Mouse (Mus musculus) mouse embryonic stem cell (cell line): ENCODE measurements at regions not wholly inside any gene's neighbourhood (a gene's known extent, or its start where the extent isn't known, plus 50 kb on each side); places are given as distances from the start of the nearest gene placed in this dataset.

Experiments
- in situ Hi-C, 2 experiments: fragments of 300-500 bp; cut with MboI; formaldehyde crosslinking; loops; 1 replicate in 1 of 2; 3 replicates in 1 of 2; pipeline ENCODE4 v1.14.3; 2019 to 2020; ENCODE audit warnings: low sequenced_read_pairs in 2 of 2, low pct_unique_long_range_greater_than_20kb in 1 of 2, mixed read lengths in 1 of 2; ENCODE audit not compliant: unreplicated experiment in 1 of 2

DNA sequence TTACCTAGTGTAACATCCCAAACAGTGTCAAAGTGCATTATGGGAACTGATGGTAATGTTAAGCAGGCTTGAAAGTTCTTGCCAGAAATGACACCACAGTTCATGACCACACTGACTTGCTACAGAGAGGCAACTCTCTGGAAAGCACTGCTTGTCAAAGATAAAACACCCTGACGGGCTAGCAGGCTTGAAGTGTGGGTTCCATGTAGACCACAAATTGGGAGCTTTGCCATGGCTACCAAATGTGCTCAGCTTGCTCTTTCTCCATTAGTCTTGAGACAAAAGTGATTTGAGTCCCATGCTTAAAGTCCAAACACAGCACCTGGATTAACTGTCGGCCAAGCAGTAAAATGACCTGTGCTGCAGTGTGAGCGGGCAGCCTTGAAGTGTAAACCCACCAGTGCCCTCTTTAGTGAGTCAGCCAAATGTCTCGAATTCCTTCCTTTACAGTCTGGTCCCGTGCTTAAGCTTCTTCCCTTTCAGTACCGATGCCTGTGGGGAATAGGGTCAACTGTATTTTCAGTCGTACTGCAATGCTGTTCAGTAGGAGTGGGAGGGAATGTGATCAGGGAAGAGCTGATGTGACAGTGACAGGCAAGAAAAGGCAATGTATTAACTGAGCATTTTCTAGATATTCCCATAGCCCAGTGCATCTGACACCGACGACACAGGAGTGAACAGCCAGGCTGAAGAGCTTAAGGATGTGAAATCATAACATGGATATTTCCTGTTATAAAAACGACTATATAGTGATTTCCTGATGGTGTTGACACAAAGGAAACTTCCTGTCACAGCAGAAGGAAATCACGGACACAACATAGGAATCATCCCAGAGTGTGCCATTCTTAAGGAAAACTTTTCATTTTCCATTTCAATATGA is 600.4 kb upstream of the Nr5a2 start:
- in situ Hi-C loops: no loop called here

DNA sequence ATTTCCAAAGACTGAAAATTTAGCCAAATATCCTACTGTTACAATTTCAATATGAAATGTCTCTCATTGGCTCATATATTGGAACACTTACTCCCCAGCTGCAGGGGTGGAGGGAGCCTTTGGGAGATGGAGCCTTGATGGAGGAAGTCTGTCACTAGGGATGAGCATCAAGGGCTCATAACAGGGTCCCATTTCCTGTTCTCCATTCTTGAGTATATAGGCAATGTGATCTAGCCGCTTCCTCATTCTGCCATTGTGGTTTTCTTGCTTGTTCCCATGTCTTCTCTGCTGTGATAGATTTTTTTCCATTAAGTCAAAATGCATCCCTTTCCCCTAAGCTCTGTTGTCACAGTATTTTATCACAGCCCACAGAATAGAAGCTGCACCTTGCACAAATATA is 589.4 kb upstream of the Nr5a2 start:
- in situ Hi-C loops: no loop called here

DNA sequence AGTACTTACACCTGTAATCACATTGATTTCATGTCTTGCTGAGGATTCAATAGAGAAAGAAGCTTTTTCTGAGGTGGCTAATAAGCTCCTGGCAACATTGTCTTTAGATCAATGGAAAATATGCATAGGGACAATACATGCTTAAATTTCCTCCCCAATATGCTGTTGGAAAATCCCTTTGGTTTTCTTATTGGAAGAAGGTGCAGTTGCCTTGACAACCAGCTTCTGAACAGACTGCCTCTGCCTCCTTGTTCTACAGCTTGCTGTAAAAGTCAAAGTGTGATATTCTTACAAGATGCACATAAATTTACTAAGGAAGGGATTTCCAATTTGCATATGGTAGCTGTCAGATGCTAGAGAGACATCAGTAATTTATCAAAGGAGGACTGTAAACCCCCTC is 585.4 kb upstream of the Nr5a2 start:
- in situ Hi-C loops: no loop called here

DNA sequence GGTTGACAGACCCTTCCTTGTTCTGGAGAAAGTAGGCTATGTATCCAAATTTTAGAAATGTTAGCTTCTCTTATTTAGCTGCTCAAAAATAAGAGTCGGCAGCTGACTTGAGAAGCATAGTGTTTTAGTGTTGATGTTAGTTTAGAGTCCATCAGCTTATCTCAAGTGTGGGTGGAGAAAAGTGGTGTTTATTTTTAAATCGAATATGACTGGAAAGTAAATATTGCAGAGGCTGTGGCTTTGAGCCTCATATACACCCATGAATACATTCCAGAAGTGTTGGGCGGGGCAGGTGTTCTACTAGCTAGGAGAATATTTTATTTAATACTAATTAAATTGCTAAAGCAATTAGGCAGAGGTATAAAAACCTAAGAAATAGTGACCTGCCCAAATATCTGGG is 583.6 kb upstream of the Nr5a2 start:
- in situ Hi-C loops: no loop called here

DNA sequence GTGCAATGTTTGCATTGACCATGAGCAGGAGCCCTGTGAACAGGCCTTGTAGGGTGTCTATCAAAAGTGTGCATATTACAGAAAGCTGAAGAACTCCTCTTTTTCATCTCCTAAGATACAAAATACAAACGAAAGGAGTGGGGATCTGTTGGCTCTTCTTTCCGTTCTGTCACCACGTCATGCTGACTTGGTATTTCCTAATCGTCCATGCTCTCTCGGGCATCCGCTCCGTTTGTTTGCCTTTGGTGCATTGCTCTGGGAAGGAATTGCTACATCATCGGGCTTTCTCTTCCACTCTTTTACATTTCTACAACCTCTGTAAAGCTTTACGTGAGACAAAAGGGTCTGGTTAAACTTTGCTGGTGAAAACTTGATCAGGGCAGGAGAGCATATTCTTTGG is 581.2 kb upstream of the Nr5a2 start:
- in situ Hi-C loops: no loop called here

DNA sequence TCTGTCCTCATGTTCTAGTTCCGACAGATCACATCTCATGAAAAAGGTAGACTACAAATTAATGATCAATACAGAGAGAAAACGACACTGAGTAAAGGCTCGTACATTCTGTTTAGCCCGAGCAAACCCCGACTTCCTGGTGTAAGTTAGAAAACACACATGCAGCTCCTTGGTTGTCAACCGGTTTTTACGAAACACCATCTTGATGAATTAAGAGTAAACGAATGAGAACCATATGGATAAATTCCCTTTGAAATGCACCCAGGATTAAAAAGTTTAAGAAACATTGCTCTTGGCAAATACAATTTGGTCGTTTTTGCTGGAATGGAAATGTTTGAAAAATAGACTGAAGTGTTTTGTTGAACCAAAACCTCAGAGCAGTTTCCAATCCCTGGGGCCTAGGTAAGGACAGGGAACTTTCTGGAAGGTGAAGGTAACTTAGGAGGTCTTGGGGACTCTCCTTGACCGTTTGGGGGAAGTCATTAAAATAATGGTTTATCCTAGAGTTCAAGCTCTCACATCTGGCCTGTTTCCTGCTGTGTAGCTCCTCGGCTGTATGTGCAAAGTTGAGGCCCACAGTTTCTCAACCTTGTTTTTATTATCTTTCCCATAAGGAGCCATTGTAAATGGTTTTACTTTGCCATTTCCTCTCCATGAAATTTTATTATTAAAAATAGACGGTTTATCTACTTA is 579.3 kb upstream of the Nr5a2 start:
- in situ Hi-C loops: no loop called here

DNA sequence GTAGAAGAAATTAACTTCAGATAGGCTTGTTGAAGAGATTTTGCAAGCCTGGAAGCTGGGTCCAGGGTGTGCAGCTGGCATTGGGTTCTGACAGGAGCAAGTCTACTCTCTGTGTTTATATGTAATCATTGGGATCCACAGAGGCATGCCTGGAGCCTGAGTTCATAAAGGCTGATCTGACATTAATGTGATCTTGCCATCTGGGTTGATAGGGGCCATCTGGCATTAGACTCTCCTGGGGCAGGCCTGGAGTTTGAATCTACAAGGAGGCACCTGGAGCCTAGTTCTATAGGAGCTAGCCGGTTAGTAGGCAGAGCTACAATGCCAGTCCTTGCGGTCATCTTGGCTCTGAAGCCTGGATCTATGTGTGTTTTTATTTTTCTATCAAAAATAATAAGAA is 554.5 kb upstream of the Nr5a2 start:
- in situ Hi-C loops: no loop called here

DNA sequence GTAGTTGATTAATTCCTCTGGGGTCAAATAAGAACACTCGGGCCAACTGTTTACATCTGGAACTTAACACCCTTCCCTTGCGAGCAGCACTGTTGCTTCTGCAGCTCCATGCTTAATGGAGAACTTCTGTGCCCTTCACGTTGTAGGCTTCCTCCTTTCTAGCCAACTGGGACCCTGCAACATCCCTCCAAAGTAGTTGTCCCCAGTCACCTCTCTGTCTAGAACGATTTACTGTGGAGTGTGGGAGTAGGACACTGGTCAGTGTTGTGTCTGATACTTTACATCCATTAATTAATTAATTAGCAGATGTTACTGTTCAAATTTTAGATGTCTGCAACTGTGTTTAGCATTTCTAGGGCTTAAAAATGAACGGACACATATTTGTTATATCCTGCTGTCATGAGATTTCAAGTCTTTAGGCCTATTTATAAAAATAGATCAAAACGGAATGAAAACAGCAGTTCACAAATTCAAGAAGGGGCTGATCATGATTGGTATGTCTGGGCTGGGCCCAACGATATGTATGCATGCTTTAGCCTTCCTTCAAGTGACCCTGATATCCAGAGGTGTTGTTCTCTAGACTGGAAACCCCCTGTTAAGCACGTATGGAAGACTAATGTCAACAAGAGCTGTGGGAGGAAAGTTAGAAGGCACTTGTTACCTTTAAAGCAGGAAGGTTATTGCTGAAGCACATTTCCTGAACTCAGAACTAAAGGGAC is 543.6 kb upstream of the Nr5a2 start:
- in situ Hi-C loops: no loop called here

DNA sequence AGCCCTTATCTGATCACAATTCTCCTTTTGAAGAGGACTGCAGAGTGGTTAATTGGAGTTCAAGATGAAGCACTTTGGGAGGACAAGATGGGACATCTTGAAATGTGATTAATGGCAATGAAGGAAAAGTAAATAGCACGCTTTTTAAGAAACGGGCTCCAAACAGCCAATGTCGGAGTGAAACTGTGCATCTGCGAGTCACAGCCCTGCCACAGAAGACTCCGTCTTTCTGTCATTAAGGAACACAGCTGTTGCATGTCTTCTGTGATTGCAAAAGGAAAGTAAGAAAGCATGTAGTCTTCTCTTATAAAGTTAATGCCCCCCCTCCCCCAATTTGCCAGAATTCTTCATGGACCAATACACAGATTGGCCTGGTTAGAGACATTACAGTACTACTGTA is 528.0 kb upstream of the Nr5a2 start:
- in situ Hi-C loops: no loop called here

DNA sequence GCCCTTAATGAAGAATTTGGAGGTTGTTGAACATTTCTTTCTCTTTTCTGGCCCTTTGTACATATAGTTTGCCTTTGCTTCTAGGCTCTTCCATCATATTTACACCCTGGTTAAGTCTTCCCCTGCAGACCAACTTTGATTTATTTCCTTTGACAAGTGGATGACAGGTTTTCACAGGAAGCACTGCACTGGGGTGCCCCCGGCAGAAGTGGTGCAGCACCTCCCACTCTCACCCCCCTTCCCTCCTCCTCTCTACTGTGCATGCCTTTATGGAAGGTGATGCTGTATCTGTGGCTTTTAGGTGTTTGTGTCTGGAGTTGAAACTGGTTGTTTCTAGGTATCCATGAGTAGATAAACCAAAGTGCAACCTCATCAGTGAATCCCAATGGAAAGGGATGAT is 518.2 kb upstream of the Nr5a2 start:
- in situ Hi-C loops: no loop called here

DNA sequence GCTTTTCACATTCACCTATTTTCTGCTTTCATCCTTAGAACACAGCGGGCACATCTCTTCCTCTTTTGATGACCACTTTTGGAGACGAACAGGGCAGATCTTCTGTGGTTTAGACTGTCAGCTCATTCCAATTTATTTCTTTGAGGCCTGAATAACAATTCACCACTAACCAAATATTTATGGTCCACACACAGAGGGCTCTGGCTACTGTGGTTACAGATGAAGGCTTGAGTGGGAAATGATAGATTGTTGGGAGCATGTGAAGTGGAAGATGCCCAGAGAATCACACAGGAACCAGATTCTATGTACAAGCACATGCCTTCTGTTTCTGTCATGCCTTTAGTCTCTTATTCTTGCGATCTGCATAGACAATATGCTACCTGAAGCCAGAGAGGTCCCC is 517.0 kb upstream of the Nr5a2 start:
- in situ Hi-C loops: no loop called here

DNA sequence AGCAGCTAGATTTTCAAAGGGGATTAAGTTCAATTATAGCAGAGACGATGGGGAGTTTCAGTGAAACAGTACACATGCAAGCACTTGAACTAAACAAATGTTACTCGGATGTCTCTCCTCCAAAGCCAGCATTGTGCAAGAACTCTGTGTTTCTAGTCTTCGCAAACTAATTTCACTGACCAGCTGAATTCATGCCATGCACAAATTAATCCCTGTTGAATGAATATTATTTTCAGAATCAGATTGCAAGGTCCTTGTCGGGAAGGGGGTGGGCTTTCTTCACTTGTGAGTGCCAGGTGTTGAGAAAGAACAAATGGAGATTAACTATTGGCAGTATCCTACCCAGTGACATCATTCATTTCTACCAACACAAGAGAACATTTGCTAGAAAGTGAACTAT is 514.6 kb upstream of the Nr5a2 start:
- in situ Hi-C loops: no loop called here

DNA sequence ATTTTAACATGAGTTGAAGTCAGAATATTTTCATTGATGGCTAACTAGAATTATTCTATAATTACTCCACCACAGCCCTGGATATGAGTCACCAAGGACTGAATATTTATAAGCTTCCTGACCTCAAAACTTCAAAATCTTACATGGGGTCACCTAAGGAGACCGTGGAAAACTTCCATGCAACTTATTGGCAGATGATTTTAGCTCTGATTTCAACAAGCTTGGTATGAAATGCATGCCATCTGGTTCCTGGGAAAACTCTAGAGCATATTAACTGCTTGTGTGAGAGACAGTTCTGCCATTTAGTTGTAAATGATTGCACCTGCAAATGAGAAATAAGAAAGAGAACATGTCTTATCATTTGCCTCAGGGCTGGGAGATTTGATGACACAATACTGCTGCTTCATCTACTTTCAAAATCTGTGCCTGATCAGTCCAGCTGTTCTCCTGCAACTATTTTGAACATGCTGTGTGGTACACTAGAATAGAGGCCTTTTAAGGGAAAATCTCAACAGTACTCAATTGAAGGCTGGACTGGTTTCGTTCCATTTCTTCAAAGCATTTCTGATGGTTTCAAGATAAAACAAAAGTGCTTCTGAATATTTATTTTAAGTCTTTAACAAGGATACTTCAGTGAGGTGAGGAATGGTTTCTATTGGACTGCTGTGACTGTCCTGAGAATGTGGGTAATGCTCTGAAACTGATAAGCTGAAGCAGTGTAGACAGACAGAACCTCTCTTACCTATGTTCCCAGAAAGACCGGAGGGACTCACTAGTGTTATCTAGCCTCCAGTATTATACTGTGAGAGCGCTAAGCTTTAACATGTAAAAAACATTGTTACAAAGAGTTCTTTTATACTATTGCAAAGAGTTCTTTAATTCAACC is 513.8 kb upstream of the Nr5a2 start:
- in situ Hi-C loops: no loop called here

DNA sequence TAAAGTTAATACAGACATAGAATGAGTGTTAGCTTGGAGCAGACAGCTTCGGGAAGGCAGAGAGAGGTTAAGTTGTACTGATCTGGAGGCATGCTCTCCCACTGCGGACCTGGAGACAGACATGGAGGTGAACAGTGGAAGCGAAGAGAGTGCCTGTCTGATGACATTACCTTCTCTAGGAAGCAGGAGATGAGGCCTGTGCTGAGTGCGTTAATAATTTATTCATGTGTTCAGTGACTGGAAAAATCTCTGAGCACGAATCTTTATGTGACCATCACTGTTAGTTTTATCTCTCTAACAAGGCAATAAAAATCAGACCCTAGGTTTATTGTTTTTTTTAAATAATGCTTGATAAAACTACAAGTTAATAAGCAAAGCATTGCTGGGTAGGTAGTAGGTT is 504.7 kb upstream of the Nr5a2 start:
- in situ Hi-C loops: no loop called here

DNA sequence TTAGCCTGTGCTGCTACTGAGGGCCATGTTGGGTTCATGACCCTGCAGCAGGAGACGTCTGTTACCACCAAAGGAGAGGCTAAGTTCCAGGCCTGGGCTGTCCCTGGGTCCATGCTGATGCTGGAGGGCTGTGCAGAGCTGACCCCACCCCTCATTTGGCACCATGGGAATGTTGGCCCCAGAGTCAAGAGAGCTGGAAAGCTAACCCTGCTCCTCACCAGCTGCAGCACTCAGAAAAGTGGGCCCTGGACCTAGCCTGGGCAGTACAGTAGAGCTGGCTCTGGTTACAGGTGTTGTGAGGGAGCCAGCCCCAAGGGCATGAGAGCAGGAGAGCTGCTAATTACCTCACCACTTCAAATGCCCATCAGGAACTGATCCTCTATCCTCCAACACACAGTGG is 500.9 kb upstream of the Nr5a2 start:
- in situ Hi-C loops: no loop called here

DNA sequence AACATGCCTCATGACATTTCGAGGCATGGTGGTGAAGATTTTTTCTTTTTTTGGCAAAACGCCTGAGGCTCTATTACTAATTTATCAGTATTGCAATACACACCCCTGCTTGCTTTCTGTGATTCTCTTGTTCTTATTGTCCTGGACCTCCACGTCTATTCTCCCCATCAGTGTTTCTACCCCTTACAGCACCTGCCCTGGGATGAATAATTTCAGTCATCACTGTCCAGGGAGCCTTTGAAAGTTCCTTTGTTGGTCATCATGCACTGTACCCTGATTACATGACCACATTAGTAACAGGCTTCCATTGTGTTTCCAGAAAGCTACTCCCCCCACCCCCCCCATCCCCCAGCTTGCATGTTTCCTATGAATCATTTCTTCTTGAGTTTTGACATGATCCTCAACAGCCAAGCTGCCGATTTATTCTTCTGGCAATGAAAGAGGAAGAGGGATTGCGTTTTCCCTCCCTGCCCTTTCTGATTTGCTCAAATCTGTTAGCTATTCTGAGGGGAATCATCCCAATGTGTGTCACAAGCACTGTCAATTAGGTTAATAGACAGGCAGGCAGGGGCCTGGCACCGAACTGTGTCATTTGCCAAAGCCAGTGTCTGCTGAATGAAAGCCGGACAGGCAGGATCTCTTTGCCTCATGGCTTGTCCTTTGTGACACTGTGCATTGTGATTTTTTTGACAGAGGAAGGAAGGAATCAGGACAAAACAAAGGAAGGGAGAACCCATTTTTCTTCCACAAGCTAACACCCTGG is 493.4 kb upstream of the Nr5a2 start:
- in situ Hi-C loops: no loop called here

DNA sequence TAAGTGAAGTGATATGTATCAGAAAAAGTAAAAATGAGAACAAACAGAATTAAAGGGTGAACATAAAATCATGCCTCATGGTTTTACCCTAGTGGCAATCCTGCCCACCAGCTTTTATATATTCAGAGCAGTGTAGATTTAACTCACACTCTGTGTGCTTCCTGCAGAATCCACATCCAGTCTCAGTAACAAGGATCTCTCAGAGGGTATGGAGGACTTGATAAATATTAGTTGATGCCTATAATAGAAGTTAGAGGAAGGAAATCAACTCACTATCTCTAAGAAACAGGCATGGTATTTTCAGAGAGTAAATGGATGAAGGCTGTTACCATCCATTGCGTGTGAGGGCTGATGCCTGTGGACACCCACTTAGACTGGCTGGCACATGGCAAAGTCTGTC is 492.5 kb upstream of the Nr5a2 start:
- in situ Hi-C loops: no loop called here

DNA sequence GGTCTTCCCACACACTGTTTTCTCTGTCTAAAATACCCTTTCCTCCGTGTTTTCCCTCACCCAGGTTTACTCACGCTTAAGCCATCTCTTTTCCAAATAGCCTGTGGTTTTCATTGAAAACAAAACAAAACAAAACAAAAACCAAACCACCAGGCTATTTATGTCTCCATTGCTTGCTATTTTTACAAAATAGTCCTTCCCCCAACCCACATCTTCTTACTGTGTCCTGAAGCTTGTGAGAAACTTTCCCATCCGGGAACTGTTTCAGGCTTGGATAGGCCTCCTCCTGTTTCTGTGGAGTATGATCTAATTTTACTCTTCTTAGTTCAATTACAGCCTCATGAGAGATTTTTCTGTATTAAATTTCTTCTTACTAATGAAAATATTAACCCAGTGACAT is 486.2 kb upstream of the Nr5a2 start:
- in situ Hi-C loops: no loop called here
